Mouse (Mus musculus) ES-E14 (cell line): ENCODE data around the gene Rbfox1.

Experiments used
- CHD2 ChIP-seq: IDR thresholded peaks from 2 replicates; pipeline ENCODE4 v1.6.1; 2014; ENCODE audit warnings: mild to moderate bottlenecking, low read depth, low read length, inconsistent platforms
- HCFC1 ChIP-seq: IDR thresholded peaks from 2 replicates; pipeline ENCODE4 v1.6.1; 2012; ENCODE audit warnings: low read length, inconsistent platforms, borderline replicate concordance; ENCODE audit not compliant: insufficient read depth
- MAFK ChIP-seq: IDR thresholded peaks from 2 replicates; pipeline ENCODE4 v1.6.1; 2014; ENCODE audit warnings: mild to moderate bottlenecking, low read depth, low read length, inconsistent platforms; ENCODE audit not compliant: insufficient read depth
- ZC3H11A ChIP-seq: IDR thresholded peaks from 2 replicates; pipeline ENCODE4 v1.6.1; 2012; ENCODE audit warnings: low read depth, mild to moderate bottlenecking, inconsistent platforms, low read length, borderline replicate concordance
- ZNF384 ChIP-seq: IDR thresholded peaks from 2 replicates; pipeline ENCODE4 v1.6.1; 2012; ENCODE audit warnings: low read depth, low read length, inconsistent platforms

GRCm38 (mm10) chr16:6182329-6182728 is 297.2 kb downstream of the Rbfox1 start:
- TF ChIP-seq ZC3H11A = no peak
- no peak for TF ChIP-seq CHD2
- no peak for TF ChIP-seq MAFK
- no peak for TF ChIP-seq HCFC1
- no peak for TF ChIP-seq ZNF384
